Comparison of ENCODE assay signal across 28 mouse cellular contexts in genomic region chr6:88503044-88503443, GRCm38 (mm10). TPM values are rescaled to one million over a fixed set of nuclear protein-coding genes. Genes with fewer than 3 reads are reported as not detected.
DNase-seq lines count a peak whose midpoint lies in the region; ATAC-seq and TF ChIP-seq lines count a peak whose summit lies in the region.
"Had no signal": no experiment of that assay in that cellular context is flagged by ENCODE, and none has a peak within 500 bp of the region (broad histone marks: within the 10 kb centered on the region; RNA-seq: fewer than 3 reads in every experiment).

No protein-coding gene starts in this region.

- ATAC-seq in heart, embryonic 16.5 days (replicated peaks; ENCODE audit: extremely low read depth, insufficient read depth, low FRiP score), result no peak
- ATAC-seq in G1E (ENCODE audit: extremely low read depth, insufficient number of reproducible peaks, low FRiP score, poor library complexity, severe bottlenecking), result no peak
- no peak for ATAC-seq in liver, embryonic 14.5 days (ENCODE audit: insufficient read depth)
- ATAC-seq: hindbrain, embryonic 16.5 days; intestine, embryonic 16.5 days had no signal

- no peak overlapping the region for H3K4me2 ChIP-seq in heart, embryonic 16.5 days (ENCODE audit: low read depth, low read length)
- peak overlapping the region; percentile 57; the same call in 1 of the 2 replicates for H3K4me2 ChIP-seq in liver, embryonic 14.5 days (ENCODE audit: low read depth)
- H3K4me2 ChIP-seq: embryonic facial prominence, embryonic 13.5 days; forebrain, embryonic 12.5 days; neural tube, embryonic 12.5 days; stomach, embryonic 15.5 days had no signal

- no peaks in the 10 kb centered on the region for H3K9me3 ChIP-seq in heart, embryonic 16.5 days (replicated peaks; ENCODE audit: control insufficient read depth, low read length)
- H3K9me3 ChIP-seq in G1E (replicated peaks), result no peaks in the 10 kb centered on the region
- H3K9me3 ChIP-seq in liver, embryonic 14.5 days (ENCODE audit: control insufficient read depth, low read length), result no peaks in the 10 kb centered on the region
- H3K9me3 ChIP-seq: embryonic facial prominence, embryonic 13.5 days; forebrain, embryonic 12.5 days; hindbrain, embryonic 10.5 days; limb, embryonic 10.5 days; neural tube, embryonic 12.5 days; stomach, embryonic 15.5 days had no signal

- H3K27me3 ChIP-seq in heart, embryonic 16.5 days (ENCODE audit: control insufficient read depth, insufficient read depth, low read length), result no peaks in the 10 kb centered on the region
- no peaks in the 10 kb centered on the region; the same call in 1 of the 2 replicates for H3K27me3 ChIP-seq in G1E (ENCODE audit: insufficient read depth, low read length)
- no peaks in the 10 kb centered on the region for H3K27me3 ChIP-seq in liver, embryonic 14.5 days (ENCODE audit: control insufficient read depth, insufficient read depth, low read length)
- H3K27me3 ChIP-seq: neural tube, embryonic 12.5 days; stomach, embryonic 15.5 days had no signal

- peak; percentile 11 for DNase-seq in cerebellum, adult 9-11 months
- no peak for DNase-seq in cerebellum, postnatal 10 days
- DNase-seq in heart, adult 18-20 months, result no peak
- DNase-seq in G1E (ENCODE audit: low spot score), result no peak
- no peak for DNase-seq in liver, embryonic 14.5 days (ENCODE audit: low read depth in 3 of 3, low spot score in 3 of 3)
- DNase-seq in right cerebral cortex, postnatal 25 days, result no peak
- DNase-seq in gastrocnemius, postnatal 25 days, result no peak
- DNase-seq: adrenal gland, postnatal 25 days; cerebellum, adult 11 months; cerebellum, postnatal 36 days; embryo, embryonic 11 days; kidney, postnatal 25 days; lung, adult 18-20 months; lung, postnatal 14 days; midbrain, embryonic 14.5 days; retina, postnatal 1 day; thymus, adult 18-20 months; thymus, postnatal 36 days had no signal

- no peak for TF ChIP-seq EP300 in liver, embryonic 14.5 days (IDR thresholded peaks at IDR 0.05; ENCODE audit: low read depth)

- H3K4me1 ChIP-seq in heart, embryonic 16.5 days (ENCODE audit: control insufficient read depth, insufficient read depth, low read length), result peaks cover 5% of the 10 kb centered on the region
- peaks cover 60% of the 10 kb centered on the region for H3K4me1 ChIP-seq in G1E (ENCODE audit: insufficient read depth, low read depth, low read length)
- H3K4me1 ChIP-seq in liver, embryonic 14.5 days (replicated peaks; ENCODE audit: control insufficient read depth in 2 of 2, insufficient read depth in 2 of 2, low read length in 1 of 2), result peaks cover 39 to 42% of the 10 kb centered on the region in 2 experiments
- H3K4me1 ChIP-seq: stomach, embryonic 15.5 days had no signal

- no peak overlapping the region for H3K9ac ChIP-seq in heart, embryonic 16.5 days (ENCODE audit: low read length)
- peak overlapping the region; percentile 60; the same call in 1 of the 2 replicates for H3K9ac ChIP-seq in liver, embryonic 14.5 days (replicated peaks)
- H3K9ac ChIP-seq: embryonic facial prominence, embryonic 13.5 days; forebrain, embryonic 12.5 days; neural tube, embryonic 12.5 days; stomach, embryonic 15.5 days had no signal

- H3K4me3 ChIP-seq in heart, embryonic 16.5 days (ENCODE audit: low read length), result no peak overlapping the region
- peak overlapping the region; percentile 10; the same call in 1 of the 2 replicates for H3K4me3 ChIP-seq in G1E (ENCODE audit: low read depth, low read length)
- no peak overlapping the region for H3K4me3 ChIP-seq in liver, embryonic 14.5 days (ENCODE audit: insufficient read depth in 1 of 2, low read depth in 2 of 2, low read length in 2 of 2)
- H3K4me3 ChIP-seq: embryonic facial prominence, embryonic 13.5 days; forebrain, embryonic 12.5 days; hindbrain, embryonic 10.5 days; layer of hippocampus, adult 2 months; limb, embryonic 10.5 days; neural tube, embryonic 12.5 days; stomach, embryonic 15.5 days had no signal

- no peak for TF ChIP-seq CTCF in G1E (IDR thresholded peaks at IDR 0.05; ENCODE audit: low read depth, low read length)
- TF ChIP-seq CTCF in liver, embryonic 14.5 days (IDR thresholded peaks at IDR 0.05; ENCODE audit: low read depth), result peak; percentile 48; the same call in 1 of the 2 replicates

- 78% methylated on average over 4 of the region's 4 CpGs for WGBS in heart, embryonic 16.5 days
- 71% methylated on average over 4 of the region's 4 CpGs for WGBS in liver, embryonic 14.5 days (ENCODE audit: insufficient replicate concordance)

- H3K36me3 ChIP-seq in heart, embryonic 16.5 days (ENCODE audit: control insufficient read depth, insufficient read depth), result peaks cover 51% of the 10 kb centered on the region
- peaks cover 92% of the 10 kb centered on the region for H3K36me3 ChIP-seq in G1E (replicated peaks)
- peaks cover 54% of the 10 kb centered on the region for H3K36me3 ChIP-seq in liver, embryonic 14.5 days (replicated peaks; ENCODE audit: control insufficient read depth, insufficient read depth, low read depth)

- peak overlapping the region; percentile 57; the same call in 1 of the 2 replicates for H3K27ac ChIP-seq in heart, embryonic 16.5 days (ENCODE audit: low read length)
- H3K27ac ChIP-seq in liver, embryonic 14.5 days, result peak overlapping the region; percentile 93
- H3K27ac ChIP-seq: embryonic facial prominence, embryonic 13.5 days; forebrain, embryonic 12.5 days; hindbrain, embryonic 10.5 days; layer of hippocampus, adult 2 months; limb, embryonic 10.5 days; neural tube, embryonic 12.5 days; stomach, embryonic 15.5 days had no signal

RNA-seq across cellular contexts. Expression of gene Sec61a1, which starts 15.7 kb away (rescaled TPM):
- polyA plus RNA-seq in heart, embryonic 16.5 days (2015; fragmentation: Nextera tagmentation; extraction: Ambion mirVana), result 151 and 171 TPM in 2 replicates
- total RNA-seq in heart, adult 18-20 months (2021), result 10 to 100 TPM; 36.8 to 44.6 TPM
- total RNA-seq in G1E (2014; fragmentation: Nextera tagmentation), result 182 and 243 TPM in 2 replicates
- total RNA-seq in G1E (2017), result 86.0 and 93.2 TPM in 2 replicates
- polyA plus RNA-seq in G1E (2012), result 62.3 and 76.1 TPM in 2 replicates
- polyA plus RNA-seq in liver, embryonic 14.5 days (2012; rRNA removed), result 66.9 and 67.7 TPM in 2 replicates
- 86.9 and 90.0 TPM in 2 replicates for polyA plus RNA-seq in liver, embryonic 14.5 days (2014; fragmentation: Nextera tagmentation; extraction: Ambion mirVana)
- total RNA-seq in gastrocnemius, postnatal 25 days (2021), result 10 to 100 TPM; 22.1 to 22.9 TPM

RNA-seq across cellular contexts. Expression of gene Ruvbl1, which starts 37.8 kb away (rescaled TPM):
- polyA plus RNA-seq in heart, embryonic 16.5 days (2015; fragmentation: Nextera tagmentation; extraction: Ambion mirVana), result 80.8 and 90.5 TPM in 2 replicates
- 10 to 100 TPM; 17.6 to 18.1 TPM for total RNA-seq in heart, adult 18-20 months (2021)
- total RNA-seq in G1E (2014; fragmentation: Nextera tagmentation), result 34.3 and 48.4 TPM in 2 replicates
- total RNA-seq in G1E (2017), result 158 and 159 TPM in 2 replicates
- polyA plus RNA-seq in G1E (2012), result 24.1 and 35.6 TPM in 2 replicates
- 33.8 and 49.1 TPM in 2 replicates for polyA plus RNA-seq in liver, embryonic 14.5 days (2012; rRNA removed)
- 72.6 and 79.8 TPM in 2 replicates for polyA plus RNA-seq in liver, embryonic 14.5 days (2014; fragmentation: Nextera tagmentation; extraction: Ambion mirVana)
- 10 to 100 TPM; 16.9 to 17.8 TPM for total RNA-seq in gastrocnemius, postnatal 25 days (2021)

RNA-seq across cellular contexts. Expression of gene Eefsec, which starts 56.7 kb away (rescaled TPM):
- 17.7 and 19.8 TPM in 2 replicates for polyA plus RNA-seq in heart, embryonic 16.5 days (2015; fragmentation: Nextera tagmentation; extraction: Ambion mirVana)
- total RNA-seq in heart, adult 18-20 months (2021), result 1 to 10 TPM; 8.5 to 8.9 TPM
- 38.4 and 50.6 TPM in 2 replicates for total RNA-seq in G1E (2014; fragmentation: Nextera tagmentation)
- total RNA-seq in G1E (2017), result 12.3 and 15.0 TPM in 2 replicates
- 24.7 and 25.8 TPM in 2 replicates for polyA plus RNA-seq in G1E (2012)
- polyA plus RNA-seq in liver, embryonic 14.5 days (2012; rRNA removed), result 9.1 and 9.7 TPM in 2 replicates
- polyA plus RNA-seq in liver, embryonic 14.5 days (2014; fragmentation: Nextera tagmentation; extraction: Ambion mirVana), result 14.3 and 16.3 TPM in 2 replicates
- total RNA-seq in gastrocnemius, postnatal 25 days (2021), result 1 to 10 TPM; 7.4 to 7.5 TPM
